Mouse (Mus musculus): ENCODE results near the gene Sntb2. TPM values are rescaled to one million over a fixed set of nuclear protein-coding genes. Genes with fewer than 3 reads are reported as not detected.
A peak's percentile ranks its signal among the peaks of the same experiment; 100 is the strongest.

The Sntb2 gene
- polyA plus RNA-seq, 2 experiments: 13.9 to 20.7 TPM

GRCm38 (mm10) chr8:106893481-106894156 is 41.9 kb upstream of the Sntb2 start, which contains the start of gene Utp4:
Gene Utp4 (plus strand): TSS chr8:106893636.
- DNase-seq (ENCODE audit: low spot score): peak; percentile 69
- peak; percentile 92 for ATAC-seq (ENCODE audit: low FRiP score, low read depth)
- Histone ChIP-seq H3K4me3 (replicated peaks; ENCODE audit: low read length) (peak within 1 kb of the TSS; percentile 94), H3K4me1 (ENCODE audit: control insufficient read depth, insufficient read depth, low read length) (peaks cover 12% of the 10 kb centered on the region), H3K36me3 (ENCODE audit: control insufficient read depth, insufficient read depth, low read length) (peaks cover 41% of the 10 kb centered on the region), H3K27me3 (ENCODE audit: control insufficient read depth, insufficient read depth, low read length) (no peaks in the 10 kb centered on the region), H3K9me3 (ENCODE audit: control insufficient read depth, low read length) (no peaks in the 10 kb centered on the region), H3K4me2 (replicated peaks; ENCODE audit: low read depth, low read length, severe bottlenecking) (peak within 1 kb of the TSS; percentile 80), H3K9ac (ENCODE audit: low read depth, low read length, severe bottlenecking) (peak within 1 kb of the TSS; percentile 97), H3K27ac (replicated peaks; ENCODE audit: low read depth, low read length) (peak within 1 kb of the TSS; percentile 95)
- WGBS: 0% methylated on average over 37 of the region's 63 CpGs
- TF ChIP-seq POLR2A (IDR thresholded peaks at IDR 0.05; ENCODE audit: borderline replicate concordance, extremely low read depth, insufficient read depth, insufficient read length): peak; percentile 61; the same call in 1 of the 2 replicates

GRCm38 (mm10) chr8:106899473-106899872 is 36.1 kb upstream of the Sntb2 start:
- no peak overlapping the region for H3K9ac ChIP-seq (ENCODE audit: low read depth, low read length, severe bottlenecking)
- DNase-seq (ENCODE audit: low spot score): no peak
- H3K4me2 ChIP-seq (replicated peaks; ENCODE audit: low read depth, low read length, severe bottlenecking): no peak overlapping the region
- peaks cover under 1% of the 10 kb centered on the region; the same call in 1 of the 2 replicates for H3K4me1 ChIP-seq (ENCODE audit: control insufficient read depth, insufficient read depth, low read length)
- H3K36me3 ChIP-seq (ENCODE audit: control insufficient read depth, insufficient read depth, low read length): peaks cover 90% of the 10 kb centered on the region
- no peak overlapping the region for H3K4me3 ChIP-seq (replicated peaks; ENCODE audit: low read length)
- TF ChIP-seq POLR2A (IDR thresholded peaks at IDR 0.05; ENCODE audit: borderline replicate concordance, extremely low read depth, insufficient read depth, insufficient read length): no peak
- H3K27me3 ChIP-seq (ENCODE audit: control insufficient read depth, insufficient read depth, low read length): no peaks in the 10 kb centered on the region
- no peaks in the 10 kb centered on the region for H3K9me3 ChIP-seq (ENCODE audit: control insufficient read depth, low read length)
- no peak overlapping the region for H3K27ac ChIP-seq (replicated peaks; ENCODE audit: low read depth, low read length)
- WGBS: 80% methylated on average over 5 of the region's 5 CpGs
- no peak for ATAC-seq (ENCODE audit: low FRiP score, low read depth)

GRCm38 (mm10) chr8:106905727-106906480 is 29.6 kb upstream of the Sntb2 start:
- no peaks in the 10 kb centered on the region for H3K27me3 ChIP-seq (ENCODE audit: control insufficient read depth, insufficient read depth, low read length)
- no peaks in the 10 kb centered on the region for H3K4me1 ChIP-seq (ENCODE audit: control insufficient read depth, insufficient read depth, low read length)
- no peak for TF ChIP-seq POLR2A (IDR thresholded peaks at IDR 0.05; ENCODE audit: borderline replicate concordance, extremely low read depth, insufficient read depth, insufficient read length)
- DNase-seq (ENCODE audit: low spot score) (peak; percentile 81), ATAC-seq (ENCODE audit: low FRiP score, low read depth) (no peak)
- WGBS: 91% methylated on average over 17 of the region's 17 CpGs
- peaks cover 76% of the 10 kb centered on the region for H3K36me3 ChIP-seq (ENCODE audit: control insufficient read depth, insufficient read depth, low read length)
- no peak overlapping the region for H3K27ac ChIP-seq (replicated peaks; ENCODE audit: low read depth, low read length)
- no peak overlapping the region for H3K4me2 ChIP-seq (replicated peaks; ENCODE audit: low read depth, low read length, severe bottlenecking)
- H3K9me3 ChIP-seq (ENCODE audit: control insufficient read depth, low read length): no peaks in the 10 kb centered on the region
- no peak overlapping the region for H3K4me3 ChIP-seq (replicated peaks; ENCODE audit: low read length)
- H3K9ac ChIP-seq (ENCODE audit: low read depth, low read length, severe bottlenecking): no peak overlapping the region

DNA sequence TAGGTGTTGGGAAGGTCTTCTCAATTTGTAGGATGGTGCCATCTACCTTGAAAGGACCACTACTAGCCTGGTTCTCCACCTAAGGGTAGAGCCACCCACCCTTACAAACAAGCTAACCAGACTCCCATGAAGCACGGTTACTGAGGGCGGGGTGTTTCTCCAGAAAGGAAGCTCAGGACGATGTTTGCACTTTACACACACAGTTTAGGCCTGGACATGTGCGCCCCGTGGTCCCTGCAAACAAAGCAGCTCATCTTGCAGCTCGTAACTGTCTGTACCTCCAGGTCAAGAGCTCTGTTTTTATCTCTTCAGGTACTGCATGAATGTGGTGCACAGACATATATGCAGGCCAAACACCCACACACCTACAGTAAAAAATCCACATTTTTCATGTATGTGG is 28.9 kb upstream of the Sntb2 start:
- H3K9me3 ChIP-seq (ENCODE audit: control insufficient read depth, low read length): no peaks in the 10 kb centered on the region
- peaks cover 76% of the 10 kb centered on the region for H3K36me3 ChIP-seq (ENCODE audit: control insufficient read depth, insufficient read depth, low read length)
- no peak overlapping the region for H3K9ac ChIP-seq (ENCODE audit: low read depth, low read length, severe bottlenecking)
- H3K4me1 ChIP-seq (ENCODE audit: control insufficient read depth, insufficient read depth, low read length): no peaks in the 10 kb centered on the region
- no peak overlapping the region for H3K4me2 ChIP-seq (replicated peaks; ENCODE audit: low read depth, low read length, severe bottlenecking)
- TF ChIP-seq POLR2A (IDR thresholded peaks at IDR 0.05; ENCODE audit: borderline replicate concordance, extremely low read depth, insufficient read depth, insufficient read length): no peak
- no peaks in the 10 kb centered on the region for H3K27me3 ChIP-seq (ENCODE audit: control insufficient read depth, insufficient read depth, low read length)
- DNase-seq (ENCODE audit: low spot score): no peak
- 93% methylated on average over 6 of the region's 6 CpGs for WGBS
- no peak overlapping the region for H3K27ac ChIP-seq (replicated peaks; ENCODE audit: low read depth, low read length)
- ATAC-seq (ENCODE audit: low FRiP score, low read depth): no peak
- no peak overlapping the region for H3K4me3 ChIP-seq (replicated peaks; ENCODE audit: low read length)

GRCm38 (mm10) chr8:106907450-106907849 is 28.1 kb upstream of the Sntb2 start:
- DNase-seq (ENCODE audit: low spot score) (no peak), ATAC-seq (ENCODE audit: low FRiP score, low read depth) (no peak)
- Histone ChIP-seq H3K4me3 (replicated peaks; ENCODE audit: low read length) (no peak overlapping the region), H3K4me2 (replicated peaks; ENCODE audit: low read depth, low read length, severe bottlenecking) (no peak overlapping the region), H3K36me3 (ENCODE audit: control insufficient read depth, insufficient read depth, low read length) (peaks cover 76% of the 10 kb centered on the region), H3K27ac (replicated peaks; ENCODE audit: low read depth, low read length) (no peak overlapping the region), H3K27me3 (ENCODE audit: control insufficient read depth, insufficient read depth, low read length) (no peaks in the 10 kb centered on the region), H3K9me3 (ENCODE audit: control insufficient read depth, low read length) (no peaks in the 10 kb centered on the region), H3K9ac (ENCODE audit: low read depth, low read length, severe bottlenecking) (no peak overlapping the region), H3K4me1 (ENCODE audit: control insufficient read depth, insufficient read depth, low read length) (no peaks in the 10 kb centered on the region)
- no peak for TF ChIP-seq POLR2A (IDR thresholded peaks at IDR 0.05; ENCODE audit: borderline replicate concordance, extremely low read depth, insufficient read depth, insufficient read length)
- 90% methylated on average over 6 of the region's 6 CpGs for WGBS
